Mouse (Mus musculus) embryo, embryonic 10 days (tissue): ENCODE results near the gene Tm9sf3.
A peak's percentile ranks its signal among the peaks of the same experiment; 100 is the strongest.
"Not testable (repeated sequence)": the region's sequence is repeated elsewhere in the genome, so short reads cannot be mapped to it uniquely, and the experiment has no call there.

Source experiments
- DNase-seq: peaks from one replicate; pipeline ENCODE4 v3.0.0-alpha.2; 2015; ENCODE audit warnings: low spot score

The Tm9sf3 gene

DNA sequence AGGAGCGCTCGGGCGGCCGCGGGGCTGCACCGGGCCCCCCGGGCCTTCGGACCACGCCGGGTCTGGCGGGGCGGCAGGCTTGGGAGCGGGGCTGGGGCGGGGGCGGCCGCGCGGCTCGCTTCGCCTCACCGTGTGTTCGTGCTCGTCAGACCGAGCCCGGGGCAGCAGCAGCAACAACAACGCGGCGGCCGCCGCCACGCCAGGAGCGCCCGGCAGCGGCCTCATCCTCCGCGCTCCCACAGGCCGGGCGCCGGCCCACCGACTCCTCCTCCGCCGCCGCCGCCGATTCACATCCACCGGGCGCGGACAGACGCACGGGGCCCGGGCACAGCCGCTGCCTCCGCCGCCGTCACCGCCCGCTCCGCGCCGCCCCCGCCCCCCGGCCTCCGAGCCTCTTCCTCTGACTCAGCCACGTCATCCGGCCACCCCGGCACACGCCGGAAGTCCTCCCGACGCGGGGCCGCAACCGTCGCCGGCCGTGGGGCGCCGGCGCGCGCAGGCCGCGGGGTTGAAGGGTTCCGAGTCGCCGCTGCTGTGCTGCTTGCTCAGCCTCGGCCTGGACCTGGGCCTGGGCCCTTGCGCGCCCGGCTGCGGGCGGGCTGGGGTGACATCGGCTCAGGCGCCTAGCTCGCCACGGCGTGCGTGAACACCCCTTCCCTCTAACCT, at the start of gene Tm9sf3:
TSS of gene Tm9sf3 (minus strand) at position 368 of the 666 bp plus-strand sequence.
- DNase-seq, result peak; percentile 86

GRCm38 (mm10) chr19:41312587-41312986, 48.8 kb upstream of the Tm9sf3 start:
- DNase-seq, result not testable (repeated sequence)

DNA sequence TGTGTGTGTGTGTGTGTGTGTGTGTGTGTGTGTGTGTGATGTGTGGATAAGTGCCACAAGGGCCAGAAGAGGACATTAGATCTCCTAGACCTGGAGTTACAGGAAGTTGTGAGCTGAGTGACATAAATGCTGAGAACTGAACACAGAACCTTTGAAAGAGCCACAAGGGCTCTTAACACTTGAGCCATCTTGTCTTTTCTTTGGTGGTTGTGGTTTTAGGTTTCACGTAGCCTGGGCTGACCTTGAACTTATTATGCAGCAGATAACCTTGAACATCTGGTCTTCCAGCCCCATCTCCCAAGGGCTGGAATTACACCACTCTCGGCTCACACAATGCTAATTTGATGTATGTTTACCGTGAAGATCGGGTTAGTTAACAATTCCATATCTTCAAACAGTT, 48.2 kb upstream of the Tm9sf3 start:
- no peak for DNase-seq

GRCm38 (mm10) chr19:41310971-41311703, 47.3 kb upstream of the Tm9sf3 start:
- peak; percentile 76 for DNase-seq

GRCm38 (mm10) chr19:41303933-41304332, 40.1 kb upstream of the Tm9sf3 start:
- DNase-seq, result no peak

DNA sequence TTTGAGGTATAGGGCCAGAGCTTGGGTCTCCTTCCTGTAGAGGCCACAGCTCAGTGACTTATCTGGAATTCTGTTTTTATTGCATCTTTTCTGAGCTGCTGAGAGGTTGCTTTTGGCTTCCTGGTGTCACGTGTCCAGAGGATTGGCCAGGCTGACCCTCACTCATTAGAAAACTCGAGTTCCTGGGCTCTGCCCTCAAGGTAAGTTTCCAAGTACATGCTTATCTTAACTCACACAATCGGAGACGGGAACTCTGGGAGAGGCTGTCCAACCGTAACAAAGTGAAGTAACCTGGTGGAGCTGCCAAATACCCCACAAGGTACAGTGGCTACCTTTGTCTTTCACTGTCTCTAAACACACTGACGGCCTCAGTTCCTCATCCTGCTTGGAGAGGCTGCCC, 39.6 kb upstream of the Tm9sf3 start:
- no peak for DNase-seq

DNA sequence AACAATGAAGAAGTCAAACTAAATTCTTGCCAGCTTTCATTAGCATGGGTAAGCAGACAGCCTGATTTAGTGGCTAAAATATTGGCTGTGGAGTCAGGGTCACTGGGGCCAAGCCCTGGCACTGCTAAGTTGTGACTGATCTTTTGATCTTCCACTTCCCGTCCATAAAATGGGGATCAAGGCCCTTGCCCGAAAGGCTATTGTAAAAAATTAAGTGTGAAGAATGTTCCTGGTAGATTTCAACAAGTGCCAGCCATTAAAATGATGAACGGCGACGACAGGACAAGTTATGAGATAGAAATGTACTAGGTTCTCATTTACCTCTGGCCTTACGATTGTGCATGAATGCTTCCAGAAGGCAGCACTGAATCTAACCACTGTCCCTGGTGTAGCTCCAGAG, 38.1 kb upstream of the Tm9sf3 start:
- DNase-seq, result peak; percentile 62

DNA sequence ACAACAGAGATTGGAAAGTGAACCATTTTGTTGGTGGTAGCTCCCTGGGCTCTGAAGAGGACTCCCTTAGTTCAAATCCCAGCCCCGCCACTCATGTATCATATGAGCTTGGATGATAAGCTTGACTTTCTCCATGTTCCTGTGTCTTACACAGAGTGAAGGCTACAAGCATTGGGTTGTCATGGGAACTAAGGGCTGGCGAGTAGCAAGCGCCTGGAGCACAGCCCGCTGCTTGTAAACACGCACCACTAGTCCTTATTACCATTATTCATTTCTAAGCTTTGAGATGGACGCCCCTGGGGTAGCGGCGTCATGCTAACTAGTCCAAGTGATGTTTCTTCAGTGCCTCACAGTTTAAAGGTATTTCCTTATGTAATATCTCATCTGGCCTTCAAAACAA, 35.6 kb upstream of the Tm9sf3 start:
- DNase-seq, result no peak

GRCm38 (mm10) chr19:41290952-41291619, 27.3 kb upstream of the Tm9sf3 start:
- DNase-seq, result no peak

DNA sequence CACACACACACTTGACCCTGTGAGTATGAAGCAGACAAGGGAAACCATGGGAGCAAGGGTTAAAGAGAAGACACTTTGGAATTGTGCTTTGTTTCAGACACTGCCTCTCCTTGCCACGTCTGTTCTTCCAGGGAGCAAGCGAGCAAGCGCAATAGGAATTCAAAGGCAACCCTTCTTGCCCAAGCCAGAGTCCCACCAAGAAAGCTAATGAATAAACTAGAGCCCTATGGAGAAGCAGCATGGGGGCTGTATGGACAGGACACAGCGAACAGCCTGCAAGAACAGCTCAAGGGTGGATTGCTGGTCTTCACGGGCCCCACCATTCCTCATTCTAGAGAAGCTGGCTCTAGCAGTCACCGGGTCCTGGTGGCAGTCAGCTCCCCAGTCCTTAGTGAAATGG, 24.8 kb upstream of the Tm9sf3 start:
- DNase-seq, result no peak

DNA sequence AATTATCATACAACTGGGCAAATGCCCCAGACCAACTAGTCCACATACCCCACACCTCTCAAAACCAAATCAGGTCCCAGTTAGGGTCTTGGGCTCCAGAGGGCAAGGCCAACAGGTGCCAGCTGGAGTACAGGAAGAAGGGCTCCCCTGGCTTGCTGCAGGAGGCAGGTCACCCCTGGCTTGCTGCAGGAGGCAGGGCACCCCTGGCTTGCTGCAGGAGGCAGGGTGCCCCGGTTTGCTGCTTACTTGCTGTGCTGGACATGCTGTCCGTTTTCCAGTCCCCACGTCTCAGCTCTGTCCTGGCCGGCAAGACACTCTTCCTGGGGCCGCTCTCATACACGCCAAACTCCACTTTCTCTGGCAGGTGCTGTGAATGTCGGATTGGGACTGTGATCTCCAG, 23.4 kb upstream of the Tm9sf3 start:
- DNase-seq, result no peak

DNA sequence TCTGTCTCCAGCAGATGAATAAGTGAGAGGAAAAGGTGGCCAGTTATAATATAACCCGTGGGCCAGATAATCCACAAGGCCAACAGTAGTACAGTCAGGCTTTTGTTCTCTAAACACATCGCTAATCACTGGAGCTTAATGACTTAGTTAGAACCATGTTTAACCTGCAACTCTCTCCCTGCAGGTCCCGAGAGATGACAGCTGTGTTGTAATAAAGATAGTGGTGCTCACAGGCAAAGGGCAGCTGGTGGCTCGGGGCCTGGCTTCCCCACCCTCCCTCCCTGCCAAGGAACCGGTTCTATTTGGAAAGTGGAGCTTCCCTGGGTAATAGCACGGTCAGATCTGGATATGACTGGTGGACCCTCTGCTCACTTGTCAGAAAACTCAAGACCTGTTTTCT, 20.7 kb upstream of the Tm9sf3 start:
- DNase-seq, result no peak

- DNase-seq, result no peak
Measured at GRCm38 (mm10) chr19:41282718-41283117, 18.9 kb upstream of the Tm9sf3 start.

DNA sequence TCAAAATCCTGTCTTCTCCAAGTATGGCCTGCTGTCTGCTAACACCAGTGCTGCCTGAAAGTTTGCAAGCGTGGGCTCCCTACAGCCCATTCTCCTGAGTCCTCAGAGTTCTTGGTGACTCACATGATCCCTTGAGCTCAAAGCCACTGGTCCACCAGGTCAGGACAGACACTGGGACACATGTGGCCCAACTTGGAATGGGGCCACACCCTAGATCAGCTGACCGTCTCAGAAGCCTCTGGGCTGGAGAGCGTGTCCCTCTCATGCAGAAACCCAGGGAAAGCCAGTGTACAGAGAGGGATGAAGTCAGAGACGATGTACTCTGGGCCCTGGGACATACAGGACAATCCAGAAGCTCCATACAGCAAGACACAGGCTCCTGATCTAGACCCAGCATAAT, 18.4 kb upstream of the Tm9sf3 start:
- no peak for DNase-seq

- no peak for DNase-seq
Measured at GRCm38 (mm10) chr19:41279724-41280244, 16.0 kb upstream of the Tm9sf3 start.

DNA sequence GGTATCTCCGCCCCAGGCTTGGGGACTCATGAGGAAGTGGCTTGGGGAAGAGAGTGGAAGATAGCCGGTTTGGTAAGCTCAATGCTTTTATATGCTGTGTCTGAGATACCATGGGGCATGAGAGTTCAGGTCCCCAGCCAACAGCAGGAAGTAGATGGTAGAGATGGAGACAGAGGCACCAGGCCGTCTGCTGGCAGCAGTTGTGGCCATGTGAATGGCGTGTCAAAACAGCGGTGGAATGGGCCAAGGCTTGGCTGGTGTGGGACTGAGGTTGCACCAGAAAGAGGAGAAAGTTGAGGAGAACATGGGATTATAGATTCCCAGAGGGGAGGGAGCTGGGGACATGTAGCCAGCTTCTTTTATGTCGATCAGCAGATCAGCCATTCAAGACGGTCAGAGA, 14.8 kb upstream of the Tm9sf3 start:
- no peak for DNase-seq

DNA sequence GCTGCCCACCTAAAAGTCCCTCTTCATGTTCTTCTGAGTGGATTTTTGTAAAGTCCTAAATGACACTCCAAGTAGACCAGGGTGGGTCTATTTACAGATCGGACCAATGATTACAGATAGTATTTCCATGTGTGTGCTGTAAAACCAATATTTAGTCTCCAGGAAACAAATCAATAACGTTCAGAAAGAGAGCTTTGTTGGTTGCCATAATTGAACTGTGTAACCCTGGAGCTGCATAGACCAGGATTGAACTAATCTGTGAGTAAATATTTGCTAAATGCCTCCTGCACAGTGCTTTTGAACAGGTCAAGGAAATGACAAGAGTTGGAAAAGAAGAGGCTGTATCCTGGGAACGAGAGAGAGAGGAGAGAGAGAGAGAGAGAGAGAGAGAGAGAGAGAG, 11.8 kb upstream of the Tm9sf3 start:
- DNase-seq, result no peak

GRCm38 (mm10) chr19:41270906-41271305, 7.1 kb upstream of the Tm9sf3 start:
- DNase-seq, result no peak

DNA sequence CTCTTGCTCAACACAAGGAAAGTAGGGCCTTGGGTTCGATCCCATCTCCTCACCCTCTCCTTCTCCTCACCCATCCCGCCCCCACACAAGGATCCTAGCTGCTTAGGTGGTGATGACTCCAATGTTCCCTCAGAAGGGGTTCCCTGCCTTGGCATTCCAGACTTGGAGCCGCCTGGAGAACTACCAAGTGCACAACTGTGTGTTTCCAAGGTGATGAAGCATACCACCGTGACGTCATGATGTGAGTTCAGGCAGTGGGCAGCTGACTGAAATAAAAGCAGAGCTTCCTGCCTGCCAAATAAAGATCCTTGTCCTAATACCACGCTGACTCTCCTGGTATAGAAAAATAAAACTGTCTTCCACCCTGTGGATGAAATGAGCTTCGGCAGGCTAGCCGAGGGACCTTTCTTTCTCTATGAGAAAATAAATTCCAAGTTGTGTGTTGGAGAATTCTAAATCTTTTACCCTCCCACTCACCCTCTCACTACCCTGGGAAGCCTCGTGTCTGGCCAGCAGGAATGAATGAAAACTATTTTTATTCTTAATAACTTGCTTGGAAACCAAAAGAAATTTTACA, 6.4 kb upstream of the Tm9sf3 start:
- DNase-seq, result peak; percentile 29

DNA sequence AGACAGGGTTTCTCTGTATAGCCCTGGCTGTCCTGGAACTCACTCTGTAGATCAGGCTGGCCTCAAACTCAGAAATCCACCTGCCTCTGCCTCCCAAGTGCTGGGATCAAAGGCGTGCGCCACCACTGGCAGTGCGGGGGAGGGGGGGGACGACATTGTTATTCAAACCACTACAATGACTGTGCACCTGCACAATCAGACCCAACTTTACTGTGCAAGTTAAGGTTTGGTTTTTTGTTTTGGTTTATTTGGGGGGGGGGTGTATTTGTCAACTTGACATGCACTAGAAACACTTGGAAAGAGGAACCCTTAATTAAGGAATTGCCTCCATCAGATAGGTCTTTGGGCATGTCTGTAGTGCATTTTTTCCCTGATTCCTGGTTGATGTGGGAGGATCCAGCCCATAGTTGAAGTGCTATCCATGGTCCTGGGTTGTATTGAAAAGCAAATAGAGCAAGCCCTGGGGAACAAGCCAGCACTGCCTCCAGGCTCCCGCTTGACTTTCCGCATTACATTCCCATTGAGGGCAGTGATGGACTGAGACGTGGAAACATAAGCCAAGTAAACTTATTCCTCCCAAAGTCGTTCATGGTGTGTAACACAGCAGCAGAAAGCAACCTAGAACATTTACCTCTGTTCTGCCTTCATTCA, 2.6 kb upstream of the Tm9sf3 start:
- DNase-seq, result no peak

GRCm38 (mm10) chr19:41264331-41264799, 568 bp upstream of the Tm9sf3 start:
- DNase-seq, result peak; percentile 27
